Mouse (Mus musculus): ENCODE data around the gene Nos1.
"Not testable (repeated sequence)": the region's sequence is repeated elsewhere in the genome, so short reads cannot be mapped to it uniquely, and the experiment has no call there.

The Nos1 gene

GRCm38 (mm10) chr5:117839501-117839900 is 58.7 kb downstream of the Nos1 start:
- DNase-seq (ENCODE audit: low spot score in 2 of 2): no peak

- DNase-seq (ENCODE audit: low spot score in 2 of 2): no peak
Measured at GRCm38 (mm10) chr5:117840203-117840602, 59.4 kb downstream of the Nos1 start.

- DNase-seq (ENCODE audit: low spot score in 2 of 2): no peak
Measured at GRCm38 (mm10) chr5:117840988-117841387, 60.2 kb downstream of the Nos1 start.

GRCm38 (mm10) chr5:117841651-117842347 is 61.0 kb downstream of the Nos1 start:
- DNase-seq (ENCODE audit: low spot score in 2 of 2): no peak

- no peak for DNase-seq (ENCODE audit: low spot score in 2 of 2)
Measured at GRCm38 (mm10) chr5:117842699-117843098, 61.9 kb downstream of the Nos1 start.

- DNase-seq (ENCODE audit: low spot score in 2 of 2): no peak
Measured at GRCm38 (mm10) chr5:117844611-117845010, 63.8 kb downstream of the Nos1 start.

- DNase-seq (ENCODE audit: low spot score in 2 of 2): no peak
Measured at GRCm38 (mm10) chr5:117850474-117850873, 69.6 kb downstream of the Nos1 start.

GRCm38 (mm10) chr5:117853741-117854140 is 72.9 kb downstream of the Nos1 start:
- DNase-seq (ENCODE audit: low spot score in 2 of 2): no peak

- no peak for DNase-seq (ENCODE audit: low spot score in 2 of 2)
Measured at GRCm38 (mm10) chr5:117864588-117865300, 83.9 kb downstream of the Nos1 start.

GRCm38 (mm10) chr5:117865876-117866275 is 85.0 kb downstream of the Nos1 start:
- no peak for DNase-seq (ENCODE audit: low spot score in 2 of 2)

- no peak for DNase-seq (ENCODE audit: low spot score in 2 of 2)
Measured at GRCm38 (mm10) chr5:117871614-117872013, 90.8 kb downstream of the Nos1 start.

- DNase-seq (ENCODE audit: low spot score in 2 of 2): no peak
Measured at GRCm38 (mm10) chr5:117873807-117874206, 93.0 kb downstream of the Nos1 start.

- DNase-seq (ENCODE audit: low spot score in 2 of 2): no peak
Measured at GRCm38 (mm10) chr5:117874236-117874635, 93.4 kb downstream of the Nos1 start.

GRCm38 (mm10) chr5:117879136-117879535 is 98.3 kb downstream of the Nos1 start:
- DNase-seq (ENCODE audit: low spot score in 2 of 2): no peak

GRCm38 (mm10) chr5:117880916-117881555 is 100.2 kb downstream of the Nos1 start:
- DNase-seq (ENCODE audit: low spot score in 2 of 2): no peak

GRCm38 (mm10) chr5:117882411-117882810 is 101.6 kb downstream of the Nos1 start:
- DNase-seq (ENCODE audit: low spot score in 2 of 2): not testable (repeated sequence)

- no peak for DNase-seq (ENCODE audit: low spot score in 2 of 2)
Measured at GRCm38 (mm10) chr5:117884991-117885390, 104.2 kb downstream of the Nos1 start.

- DNase-seq (ENCODE audit: low spot score in 2 of 2): no peak
Measured at GRCm38 (mm10) chr5:117888126-117888525, 107.3 kb downstream of the Nos1 start.

- no peak for DNase-seq (ENCODE audit: low spot score in 2 of 2)
Measured at GRCm38 (mm10) chr5:117888946-117889345, 108.1 kb downstream of the Nos1 start.

- DNase-seq (ENCODE audit: low spot score in 2 of 2): no peak
Measured at GRCm38 (mm10) chr5:117889571-117889970, 108.7 kb downstream of the Nos1 start.

GRCm38 (mm10) chr5:117890871-117891270 is 110.0 kb downstream of the Nos1 start:
- no peak for DNase-seq (ENCODE audit: low spot score in 2 of 2)

- no peak for DNase-seq (ENCODE audit: low spot score in 2 of 2)
Measured at GRCm38 (mm10) chr5:117891545-117891944, 110.7 kb downstream of the Nos1 start.

- no peak for DNase-seq (ENCODE audit: low spot score in 2 of 2)
Measured at GRCm38 (mm10) chr5:117894050-117894449, 113.2 kb downstream of the Nos1 start.

Data from thymus, postnatal 10 days (tissue).